Mouse (Mus musculus): ENCODE results near the gene Gm49486. TPM values are rescaled to one million over a fixed set of nuclear protein-coding genes. Genes with fewer than 3 reads are reported as not detected.
A peak's percentile ranks its signal among the peaks of the same experiment; 100 is the strongest.

Gene Gm49486
- total RNA-seq, 2 experiments from 2014 or later = 0.22 TPM; not detected in 1

DNA sequence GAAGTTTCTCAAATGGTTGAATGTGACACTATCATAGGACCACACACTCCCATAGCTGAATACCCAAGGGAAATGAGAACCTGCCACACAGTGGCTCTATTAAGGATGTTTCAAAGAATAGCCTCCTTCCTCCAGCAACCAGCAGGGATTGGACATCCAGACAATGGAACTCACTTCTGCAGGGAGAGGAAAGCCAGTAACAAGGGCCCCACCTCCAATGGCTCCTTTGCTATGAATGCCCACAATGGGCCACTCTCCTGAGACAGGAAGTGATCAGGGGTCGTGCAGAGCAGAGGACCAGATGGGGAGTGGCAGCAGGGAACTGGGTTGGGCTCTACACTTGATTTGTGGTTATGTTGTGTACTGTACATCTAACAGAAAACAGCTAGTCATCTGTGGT lies 39.3 kb downstream of the Gm49486 start:
- no peak for ATAC-seq (replicated peaks; ENCODE audit: poor library complexity)

DNA sequence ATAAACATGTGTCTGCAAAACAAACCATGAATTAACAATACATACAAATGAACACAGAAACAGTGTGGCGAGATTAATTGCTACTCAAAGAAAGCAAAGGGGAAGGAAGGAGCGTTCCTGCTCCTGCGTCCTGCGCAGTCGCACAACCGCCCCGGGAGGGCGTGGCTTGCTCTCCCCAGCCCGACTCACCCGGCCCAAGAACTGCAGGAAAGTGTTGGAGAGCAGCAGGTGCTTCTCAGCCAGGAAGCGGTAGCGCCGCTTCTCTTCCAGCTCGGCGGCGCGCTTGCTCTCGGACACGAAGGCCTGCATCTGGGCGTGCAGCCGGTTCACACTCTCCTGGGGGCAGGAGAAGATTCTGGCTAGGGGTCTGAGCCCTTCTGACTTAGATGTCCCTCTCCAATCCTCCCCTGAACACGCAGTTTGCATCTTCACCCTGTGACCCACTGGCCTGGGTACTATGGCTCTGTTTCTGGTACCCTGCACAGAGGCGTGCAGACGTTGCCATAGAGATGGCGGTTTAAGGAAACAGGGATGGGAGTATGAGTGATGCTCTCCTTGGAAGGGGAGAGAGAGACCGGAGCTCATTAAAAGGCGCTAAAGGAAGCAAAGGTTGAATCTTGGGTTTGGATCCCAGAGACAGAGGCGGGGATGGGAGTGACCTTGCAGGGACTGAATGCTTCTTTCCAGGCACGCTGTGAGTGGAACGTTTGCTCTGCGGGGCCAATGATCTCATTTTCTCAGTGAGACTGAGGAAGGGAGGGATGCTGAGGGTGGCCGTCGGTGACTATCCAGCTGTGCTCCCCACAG lies 41.3 kb downstream of the Gm49486 start:
- ATAC-seq (replicated peaks; ENCODE audit: poor library complexity) = peak; percentile 93

GRCm38 (mm10) chr15:79271124-79271746 lies 42.0 kb downstream of the Gm49486 start:
- ATAC-seq (replicated peaks; ENCODE audit: poor library complexity) = peak; percentile 87

- ATAC-seq (replicated peaks; ENCODE audit: poor library complexity) = no peak
These were observed 43.8 kb downstream of the Gm49486 start for GRCm38 (mm10) chr15:79273020-79273419.

GRCm38 (mm10) chr15:79277728-79278127 lies 48.5 kb downstream of the Gm49486 start:
- no peak for ATAC-seq (replicated peaks; ENCODE audit: poor library complexity)

DNA sequence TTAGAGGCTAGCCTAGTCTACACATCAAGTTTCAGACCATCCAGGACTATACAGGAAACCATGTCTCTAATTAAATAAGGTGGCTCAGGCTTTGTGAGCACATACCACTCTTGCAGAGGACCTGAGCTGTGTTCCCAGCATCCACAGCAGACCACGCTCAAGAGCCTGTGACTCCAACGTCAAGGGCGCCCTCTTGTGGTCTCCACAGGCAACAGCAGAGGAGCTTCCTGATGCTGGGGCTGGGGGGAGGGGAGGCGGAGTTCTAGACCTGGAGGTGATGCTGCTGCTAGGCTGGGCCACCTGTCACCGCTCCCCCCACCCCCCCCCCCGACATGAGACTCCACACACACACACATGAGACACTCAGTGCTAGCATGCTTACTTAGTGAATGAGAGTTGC lies 51.0 kb downstream of the Gm49486 start:
- peak; percentile 69 for ATAC-seq (replicated peaks; ENCODE audit: poor library complexity)

DNA sequence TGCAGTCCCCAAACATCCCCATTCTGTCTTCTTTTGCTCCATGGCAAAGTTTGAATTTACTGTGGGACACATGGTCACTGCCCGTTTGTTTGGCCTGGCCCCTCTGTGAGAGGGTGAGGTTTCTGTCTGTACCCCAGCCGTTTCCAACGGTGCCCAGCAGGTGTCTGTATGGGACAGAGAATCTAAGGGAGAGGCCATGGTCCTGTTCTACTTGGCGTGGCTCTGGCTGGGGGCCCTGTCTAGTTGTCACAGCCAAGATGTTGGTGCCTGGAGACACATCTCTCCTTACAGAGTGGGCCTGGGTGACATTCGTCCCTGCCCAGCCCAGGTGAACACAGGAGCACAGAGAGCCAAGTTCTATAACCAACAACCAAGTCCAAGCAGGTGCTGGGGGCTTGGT lies 51.7 kb downstream of the Gm49486 start:
- no peak for ATAC-seq (replicated peaks; ENCODE audit: poor library complexity)

DNA sequence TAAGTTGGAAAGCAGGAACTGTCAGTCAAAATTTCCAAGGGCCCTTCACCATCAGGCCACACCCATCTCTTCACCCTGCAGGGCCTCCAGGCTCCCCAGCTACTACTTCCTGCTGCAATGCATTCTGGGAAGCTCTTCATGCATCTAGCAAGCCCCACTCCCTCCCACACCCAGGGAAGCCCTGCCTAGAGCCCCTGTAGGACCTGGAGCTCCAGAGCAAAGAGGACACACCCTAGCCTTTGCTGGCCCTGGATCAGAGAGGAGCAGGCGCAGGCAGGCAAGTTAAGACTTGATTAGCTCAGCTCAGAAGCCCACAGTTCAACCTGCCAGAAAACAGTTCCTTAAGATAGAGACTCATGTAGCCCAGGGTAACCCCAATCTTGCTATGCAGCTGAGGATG lies 52.2 kb downstream of the Gm49486 start:
- peak; percentile 92 for ATAC-seq (replicated peaks; ENCODE audit: poor library complexity)

GRCm38 (mm10) chr15:79282434-79282833 lies 53.2 kb downstream of the Gm49486 start:
- no peak for ATAC-seq (replicated peaks; ENCODE audit: poor library complexity)

GRCm38 (mm10) chr15:79283371-79283770 lies 54.2 kb downstream of the Gm49486 start:
- ATAC-seq (replicated peaks; ENCODE audit: poor library complexity) = no peak

- no peak for ATAC-seq (replicated peaks; ENCODE audit: poor library complexity)
These were observed 56.2 kb downstream of the Gm49486 start, which contains the start of gene Baiap2l2 for GRCm38 (mm10) chr15:79285399-79285798. Gene Baiap2l2, minus strand, starts transcription at chr15:79285537.

GRCm38 (mm10) chr15:79286141-79286540 lies 57.0 kb downstream of the Gm49486 start:
- ATAC-seq (replicated peaks; ENCODE audit: poor library complexity) = no peak

GRCm38 (mm10) chr15:79287091-79287490 lies 57.9 kb downstream of the Gm49486 start:
- no peak for ATAC-seq (replicated peaks; ENCODE audit: poor library complexity)

DNA sequence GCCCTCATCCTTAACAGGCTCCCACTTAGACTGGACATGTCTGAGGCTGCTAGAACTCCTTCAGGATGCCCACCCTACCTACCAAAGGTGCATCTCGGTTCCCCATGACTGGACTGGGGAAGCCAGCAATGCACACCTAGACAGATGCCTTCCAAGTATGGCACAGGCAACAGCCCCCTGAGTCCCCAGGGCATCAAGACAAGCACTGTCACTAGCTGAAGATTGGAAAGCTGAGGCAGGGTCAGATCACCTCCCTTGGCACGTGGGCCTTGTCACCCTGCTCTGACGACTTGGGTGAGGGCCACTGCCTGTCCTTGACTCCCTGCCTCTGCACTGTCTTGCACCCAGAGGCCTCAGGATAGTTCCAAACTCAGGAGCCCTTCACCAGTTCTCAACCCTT lies 59.2 kb downstream of the Gm49486 start:
- ATAC-seq (replicated peaks; ENCODE audit: poor library complexity) = no peak

DNA sequence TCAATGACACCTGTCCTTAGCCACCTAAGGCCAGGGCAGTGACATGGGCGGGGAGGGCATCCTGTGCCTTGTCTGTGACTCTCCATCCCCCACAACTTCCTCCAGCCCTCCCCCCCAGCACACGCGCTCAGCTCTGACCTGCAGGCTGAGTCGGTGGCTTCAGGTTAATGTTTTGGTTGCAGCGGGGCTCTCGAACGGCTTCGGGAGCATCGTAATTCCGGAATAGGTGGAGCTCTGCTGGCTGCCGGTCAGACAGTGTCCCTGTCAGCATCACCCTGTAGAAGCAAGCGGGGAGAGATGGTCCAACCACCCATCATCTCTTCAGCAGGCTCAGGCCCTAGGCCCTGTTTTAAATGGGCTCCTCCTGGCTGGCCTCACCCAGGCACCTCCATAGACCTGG lies 60.2 kb downstream of the Gm49486 start:
- no peak for ATAC-seq (replicated peaks; ENCODE audit: poor library complexity)

GRCm38 (mm10) chr15:79290340-79290739 lies 61.1 kb downstream of the Gm49486 start:
- no peak for ATAC-seq (replicated peaks; ENCODE audit: poor library complexity)

DNA sequence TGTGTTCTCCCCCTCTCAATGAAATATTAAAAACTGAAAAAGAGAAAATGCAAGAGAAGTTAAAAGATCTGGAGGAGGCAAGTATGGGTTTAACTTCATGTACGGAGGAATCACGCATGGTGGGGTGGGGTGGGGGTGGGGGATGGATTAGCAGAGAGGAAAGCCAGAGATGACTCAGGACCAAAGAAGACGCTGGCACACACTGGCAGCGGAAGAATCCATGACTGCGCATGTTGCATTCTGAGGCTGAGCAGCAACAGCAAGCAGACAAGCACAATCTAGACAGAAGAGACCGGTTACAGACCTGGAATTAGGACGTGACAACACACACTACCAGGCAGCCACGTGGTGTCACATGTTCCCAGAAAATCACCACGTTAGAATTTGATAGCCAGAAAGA lies 63.6 kb downstream of the Gm49486 start:
- ATAC-seq (replicated peaks; ENCODE audit: poor library complexity) = no peak

DNA sequence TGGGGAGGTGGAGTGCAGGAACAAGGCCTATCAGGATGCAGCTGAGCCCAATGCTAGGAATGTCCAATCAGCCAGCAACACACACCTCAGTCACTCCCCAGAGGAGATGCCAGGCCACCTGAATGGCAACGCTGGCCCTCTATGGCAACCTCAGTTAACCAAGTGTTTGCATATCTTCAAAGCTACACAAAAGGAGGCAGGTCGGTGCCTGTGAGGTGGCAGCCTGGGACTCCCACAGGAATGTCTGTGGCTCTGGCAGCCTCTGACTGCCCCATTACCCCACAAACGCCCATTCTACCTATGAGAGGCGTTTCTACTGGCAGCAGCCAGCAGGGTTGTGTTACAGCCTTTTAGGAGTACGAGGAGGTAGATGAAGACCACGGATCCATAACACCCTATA lies 69.4 kb downstream of the Gm49486 start:
- no peak for ATAC-seq (replicated peaks; ENCODE audit: poor library complexity)

DNA sequence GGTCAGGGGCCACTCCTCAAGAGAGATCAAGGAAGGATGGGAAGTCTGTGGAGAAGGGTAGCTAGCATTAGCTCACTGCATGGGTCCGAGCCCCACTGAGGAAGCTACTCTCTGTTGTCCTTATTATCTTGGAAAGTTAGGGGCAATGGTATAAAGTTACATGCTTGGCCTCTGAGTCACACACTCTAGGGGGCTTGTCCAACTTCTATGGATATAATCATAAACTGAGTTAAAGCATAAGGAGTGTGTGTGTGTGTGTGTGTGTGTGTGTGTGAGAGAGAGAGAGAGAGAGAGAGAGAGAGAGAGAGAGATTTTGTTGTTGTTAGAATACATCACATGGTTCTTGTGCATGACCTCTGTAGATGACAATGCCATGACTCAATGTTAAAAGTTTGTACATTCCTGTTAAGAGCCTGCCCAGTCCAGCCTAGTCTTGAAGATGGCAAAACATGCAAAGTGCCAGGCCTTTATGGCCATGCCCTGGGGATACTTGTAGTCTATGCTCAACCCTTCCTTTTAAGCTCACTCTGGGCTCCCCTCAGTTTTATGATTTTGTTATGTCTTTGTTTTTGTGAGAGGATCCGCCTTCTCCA lies 70.5 kb downstream of the Gm49486 start:
- ATAC-seq (replicated peaks; ENCODE audit: poor library complexity) = no peak

DNA sequence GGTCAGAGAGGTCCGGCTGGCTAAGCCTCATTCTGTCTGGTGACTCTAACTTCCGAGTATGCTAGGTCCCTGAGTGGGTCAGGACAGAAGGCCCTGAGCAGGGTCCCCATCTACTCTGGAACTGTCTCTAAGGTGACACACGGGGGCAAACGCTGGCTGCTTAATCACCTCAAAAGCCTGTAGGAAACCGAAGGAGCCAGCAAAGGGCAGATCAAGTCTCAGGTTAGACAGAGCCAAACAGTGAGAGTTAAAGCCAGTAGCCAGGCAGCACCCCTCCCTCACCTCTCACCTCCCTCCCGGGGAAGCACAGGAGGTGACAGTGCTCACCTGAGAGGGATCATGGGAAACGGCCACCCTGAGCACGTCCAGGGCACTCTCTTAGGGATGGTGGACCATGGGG lies 74.5 kb downstream of the Gm49486 start:
- no peak for ATAC-seq (replicated peaks; ENCODE audit: poor library complexity)

DNA sequence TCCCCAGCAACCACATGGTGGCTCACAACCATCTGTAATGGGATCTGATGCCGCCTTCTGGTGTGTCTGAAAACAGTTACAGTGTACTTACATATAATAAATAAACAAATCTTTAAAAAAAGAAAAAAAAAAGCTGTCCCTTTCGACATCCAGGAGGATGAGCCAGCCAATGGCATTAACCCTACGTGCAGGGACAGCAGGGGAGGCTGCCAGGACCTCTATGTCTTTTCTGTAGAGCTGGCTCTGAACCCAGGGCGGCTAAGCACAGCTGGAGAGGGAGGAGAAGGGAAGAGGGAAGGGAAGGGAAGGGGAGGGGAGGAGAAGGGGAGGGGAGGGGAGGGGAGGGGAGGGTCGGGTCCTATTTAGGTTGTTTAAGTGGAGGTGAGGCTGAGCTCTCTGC lies 75.6 kb downstream of the Gm49486 start:
- ATAC-seq (replicated peaks; ENCODE audit: poor library complexity) = no peak

- ATAC-seq (replicated peaks; ENCODE audit: poor library complexity) = no peak
These were observed 76.9 kb downstream of the Gm49486 start for GRCm38 (mm10) chr15:79306043-79306637.
